Mouse (Mus musculus) lung, embryonic 16.5 days (tissue): ENCODE results near the gene Mrps18b. TPM values are rescaled to one million over a fixed set of nuclear protein-coding genes. Genes with fewer than 3 reads are reported as not detected.

Experiments
- ATAC-seq: fragments of 200-750 bp; cut with Nextera tagmentation; 2 replicates; pipeline ENCODE4 v1.8.0; 2017; ENCODE audit warnings: low read depth, mild to moderate bottlenecking, moderate library complexity
- H3K27ac ChIP-seq: fragments of 300-500 bp; sonication (generic); 2 replicates; pipeline ENCODE4 v1.5.1; 2014; ENCODE audit warnings: mild to moderate bottlenecking, control low read depth, low read length
- H3K27me3 ChIP-seq: fragments of 300-500 bp; sonication (generic); 2 replicates; pipeline ENCODE4 v1.6.1; 2014; ENCODE audit warnings: low read depth, low read length, mixed read lengths; ENCODE audit not compliant: control insufficient read depth, insufficient read depth
- H3K36me3 ChIP-seq: fragments of 300-500 bp; sonication (generic); 2 replicates; pipeline ENCODE4 v1.6.1; 2014; ENCODE audit warnings: low read length; ENCODE audit not compliant: control insufficient read depth, insufficient read depth
- H3K4me1 ChIP-seq: fragments of 300-500 bp; sonication (generic); replicated peaks from 2 replicates; pipeline ENCODE4 v1.6.1; 2014; ENCODE audit warnings: low read length, mixed read lengths; ENCODE audit not compliant: control insufficient read depth, insufficient read depth
- H3K4me2 ChIP-seq: fragments of 300-500 bp; sonication (generic); 2 replicates; pipeline ENCODE4 v1.6.1; 2014; ENCODE audit warnings: low read depth, low read length, control low read depth
- H3K4me3 ChIP-seq: fragments of 300-500 bp; sonication (generic); 2 replicates; pipeline ENCODE4 v1.5.1; 2014; ENCODE audit warnings: mild to moderate bottlenecking, low read length, control low read depth
- H3K9ac ChIP-seq: fragments of 300-500 bp; sonication (generic); 2 replicates; pipeline ENCODE4 v1.6.1; 2014; ENCODE audit warnings: low read length, control low read depth
- H3K9me3 ChIP-seq: fragments of 300-500 bp; sonication (generic); 2 replicates; pipeline ENCODE4 v1.6.1; 2016; ENCODE audit warnings: low read length; ENCODE audit not compliant: control insufficient read depth
- WGBS: fragments of 180-500 bp; shearing (Covaris S2); extraction: QIAGEN DNeasy Blood & Tissue Kit; methylation state at CpG from one replicate; pipeline ENCODE4 v1.1.7; 2014; 5-methylcytosine and 5-hydroxymethylcytosine counted together
- polyA plus RNA-seq: library from polyadenylated mRNA; unstranded; fragments of >200 nt; fragmentation: Nextera tagmentation; extraction: Ambion mirVana; gene quantifications from 2 replicates; pipeline ENCODE4 v1.2.1, GENCODE M21; 2015

Gene Mrps18b
- polyA plus RNA-seq, 1 experiment from 2014 or later: 67.5 TPM

DNA sequence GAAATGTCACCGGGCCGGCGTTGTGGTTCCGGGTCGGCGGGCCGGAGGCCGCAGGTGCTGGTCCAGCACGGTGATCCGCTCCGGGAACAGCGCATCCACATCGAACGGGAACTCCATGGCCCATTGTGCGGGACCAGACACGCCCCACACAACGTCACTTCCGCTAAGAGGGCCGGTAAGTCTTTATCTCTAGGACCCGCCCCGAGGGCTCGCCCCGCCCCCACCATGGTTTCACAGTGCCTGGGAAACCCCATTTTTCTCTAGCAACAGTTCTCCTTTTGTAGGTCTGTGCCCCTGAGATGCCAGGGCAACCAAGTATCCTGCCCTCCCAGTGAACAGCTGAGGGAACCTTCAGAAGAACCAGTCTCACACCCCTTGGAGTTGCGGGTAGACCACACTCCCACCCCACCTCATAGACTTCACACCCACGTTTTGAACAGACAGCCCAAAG is 6.2 kb downstream of the Mrps18b start, which contains the start of gene Atat1:
Gene Atat1 (minus strand): TSS at position 157 of the 451 bp plus-strand sequence.
- peak within 1 kb of the TSS; percentile 70 for H3K27ac ChIP-seq
- peak; percentile 95 for ATAC-seq
- H3K27me3 ChIP-seq: no peaks in the 10 kb centered on the region
- WGBS: 2% methylated on average over 25 of the region's 25 CpGs
- H3K9me3 ChIP-seq: no peaks in the 10 kb centered on the region
- H3K36me3 ChIP-seq: peaks cover 18% of the 10 kb centered on the region
- H3K9ac ChIP-seq: peak within 1 kb of the TSS; percentile 70
- peaks cover 11% of the 10 kb centered on the region for H3K4me1 ChIP-seq
- peak within 1 kb of the TSS; percentile 64 for H3K4me3 ChIP-seq
- H3K4me2 ChIP-seq: peak within 1 kb of the TSS; percentile 95

- WGBS: 14% methylated on average over 20 of the region's 20 CpGs
- H3K27me3 ChIP-seq: no peaks in the 10 kb centered on the region
- H3K4me1 ChIP-seq: peaks cover 11% of the 10 kb centered on the region
- ATAC-seq: peak; percentile 44
- H3K4me2 ChIP-seq: peak overlapping the region; percentile 95
- H3K4me3 ChIP-seq: peak overlapping the region; percentile 64
- H3K9me3 ChIP-seq: no peaks in the 10 kb centered on the region
- peak overlapping the region; percentile 70 for H3K9ac ChIP-seq
- peak overlapping the region; percentile 11 for H3K27ac ChIP-seq
- H3K36me3 ChIP-seq: peaks cover 18% of the 10 kb centered on the region
Measured at GRCm38 (mm10) chr17:35909186-35909918, 6.8 kb downstream of the Mrps18b start.

- H3K36me3 ChIP-seq: peaks cover 18% of the 10 kb centered on the region
- WGBS: 67% methylated on average over 2 of the region's 2 CpGs
Measured at GRCm38 (mm10) chr17:35907609-35908008, 8.6 kb downstream of the Mrps18b start.

GRCm38 (mm10) chr17:35905587-35905986 is 10.6 kb downstream of the Mrps18b start:
- Histone ChIP-seq H3K27ac (no peak overlapping the region), H3K9ac (no peak overlapping the region), H3K9me3 (no peaks in the 10 kb centered on the region), H3K27me3 (no peaks in the 10 kb centered on the region), H3K4me1 (peaks cover 16% of the 10 kb centered on the region), H3K36me3 (peaks cover 16% of the 10 kb centered on the region), H3K4me2 (no peak overlapping the region), H3K4me3 (no peak overlapping the region)
- WGBS: 86% methylated on average over 1 of the region's 1 CpGs
- ATAC-seq: no peak

More at GRCm38 (mm10) chr17:35907609-35908008, 8.6 kb downstream of the Mrps18b start:
- Histone ChIP-seq H3K4me1 (peaks cover 16% of the 10 kb centered on the region), H3K27ac (no peak overlapping the region), H3K9ac (no peak overlapping the region), H3K27me3 (no peaks in the 10 kb centered on the region), H3K4me2 (no peak overlapping the region), H3K4me3 (no peak overlapping the region), H3K9me3 (no peaks in the 10 kb centered on the region)
- no peak for ATAC-seq

DNA sequence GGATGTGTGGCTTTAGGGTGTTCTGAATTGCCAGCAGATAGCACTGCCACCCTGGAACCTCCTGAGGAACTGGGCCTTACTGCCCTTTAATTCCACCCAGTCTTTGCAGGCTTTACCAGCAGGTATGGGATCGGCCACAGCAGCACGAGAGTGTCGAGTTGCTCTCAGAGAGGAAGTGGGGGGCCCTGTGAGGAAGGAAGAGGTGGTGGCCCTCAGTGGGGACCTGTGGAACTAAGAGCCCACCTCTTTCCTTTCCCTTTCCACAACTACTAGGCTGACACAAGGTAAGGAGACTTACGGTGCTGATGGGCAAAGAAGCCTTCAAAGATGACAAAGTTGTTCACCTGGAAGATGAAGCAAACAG is 12.2 kb downstream of the Mrps18b start:
- no peak for ATAC-seq
- Histone ChIP-seq H3K36me3 (peaks cover 16% of the 10 kb centered on the region), H3K9me3 (no peaks in the 10 kb centered on the region), H3K4me2 (no peak overlapping the region), H3K27ac (peak overlapping the region; percentile 45; the same call in 1 of the 2 replicates), H3K4me1 (peaks cover 10% of the 10 kb centered on the region), H3K9ac (no peak overlapping the region), H3K4me3 (no peak overlapping the region), H3K27me3 (no peaks in the 10 kb centered on the region)
- 68% methylated on average over 4 of the region's 4 CpGs for WGBS

DNA sequence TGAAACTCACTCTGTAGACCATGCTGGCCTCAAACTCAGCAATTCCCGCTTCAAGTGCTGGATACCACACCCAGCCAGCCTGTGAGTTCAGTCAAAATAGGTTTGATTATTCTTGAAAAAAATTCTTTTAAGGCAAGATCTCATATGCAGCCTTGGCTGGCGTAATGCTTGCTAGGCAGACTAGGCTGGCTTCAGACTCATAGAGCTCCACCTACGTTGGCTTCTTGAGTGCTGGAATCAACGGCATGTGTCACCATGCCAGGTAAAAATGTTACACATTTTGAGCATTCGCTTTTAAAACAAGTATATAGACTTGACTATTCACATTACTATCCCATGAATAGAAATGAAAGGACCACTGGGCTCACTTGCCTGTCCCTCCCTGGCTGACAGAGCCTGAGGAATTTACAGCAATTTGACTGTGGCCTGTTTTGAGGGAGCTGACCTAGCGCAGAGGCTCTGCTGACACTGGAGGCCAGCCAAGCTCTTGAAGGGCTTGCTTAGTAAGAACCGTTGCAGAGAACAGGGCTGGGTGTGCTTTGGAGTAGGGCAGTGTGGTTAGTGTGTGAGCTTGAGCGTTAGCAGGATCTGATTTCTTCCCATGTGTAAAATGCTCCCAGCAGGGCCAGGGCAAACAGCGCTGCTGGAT is 12.7 kb downstream of the Mrps18b start:
- Histone ChIP-seq H3K36me3 (peaks cover 16% of the 10 kb centered on the region), H3K4me1 (peaks cover 5% of the 10 kb centered on the region), H3K9me3 (no peaks in the 10 kb centered on the region), H3K27ac (peak overlapping the region; percentile 45), H3K4me2 (no peak overlapping the region), H3K27me3 (no peaks in the 10 kb centered on the region), H3K9ac (no peak overlapping the region), H3K4me3 (no peak overlapping the region)
- ATAC-seq: peak; percentile 65
- WGBS: 79% methylated on average over 9 of the region's 9 CpGs

DNA sequence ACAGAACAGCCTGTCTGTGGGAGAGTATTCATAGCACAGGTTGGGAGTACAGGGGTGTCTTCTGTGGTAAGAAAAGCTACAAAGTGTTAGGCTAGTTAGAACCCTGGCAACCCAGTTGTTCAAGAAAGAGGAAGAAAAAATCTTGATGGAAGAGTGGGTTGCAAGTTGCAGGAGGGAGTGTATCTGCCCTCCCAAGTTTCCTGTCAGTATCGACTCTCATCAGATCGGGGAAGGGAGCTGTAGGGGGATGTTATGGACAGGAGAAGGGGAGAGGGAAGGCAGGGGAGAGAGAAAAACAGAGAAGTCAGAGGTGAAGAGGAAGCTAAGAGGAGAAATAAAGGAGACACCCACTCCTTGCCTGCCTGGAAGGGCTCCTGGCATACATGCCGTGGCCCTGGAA is 15.6 kb downstream of the Mrps18b start:
- 86% methylated on average over 3 of the region's 3 CpGs for WGBS
- H3K9ac ChIP-seq: no peak overlapping the region
- no peak overlapping the region for H3K4me2 ChIP-seq
- H3K9me3 ChIP-seq: no peaks in the 10 kb centered on the region
- no peak for ATAC-seq
- no peak overlapping the region for H3K4me3 ChIP-seq
- peaks cover 8% of the 10 kb centered on the region; the same call in 1 of the 2 replicates for H3K36me3 ChIP-seq
- peaks cover 10% of the 10 kb centered on the region for H3K4me1 ChIP-seq
- no peaks in the 10 kb centered on the region for H3K27me3 ChIP-seq
- no peak overlapping the region for H3K27ac ChIP-seq

GRCm38 (mm10) chr17:35897644-35898573 is 18.3 kb downstream of the Mrps18b start:
- Histone ChIP-seq H3K9me3 (no peaks in the 10 kb centered on the region), H3K36me3 (peaks cover 9% of the 10 kb centered on the region), H3K4me3 (peak overlapping the region; percentile 87), H3K4me2 (peak overlapping the region; percentile 98), H3K4me1 (peaks cover 6% of the 10 kb centered on the region; the same call in 1 of the 2 replicates), H3K27ac (no peak overlapping the region), H3K9ac (peak overlapping the region; percentile 80), H3K27me3 (no peaks in the 10 kb centered on the region)
- 39% methylated on average over 23 of the region's 23 CpGs for WGBS
- ATAC-seq: peak; percentile 34
